Comparison of ENCODE assay signal across 20 mouse cellular contexts in the genomic region with DNA sequence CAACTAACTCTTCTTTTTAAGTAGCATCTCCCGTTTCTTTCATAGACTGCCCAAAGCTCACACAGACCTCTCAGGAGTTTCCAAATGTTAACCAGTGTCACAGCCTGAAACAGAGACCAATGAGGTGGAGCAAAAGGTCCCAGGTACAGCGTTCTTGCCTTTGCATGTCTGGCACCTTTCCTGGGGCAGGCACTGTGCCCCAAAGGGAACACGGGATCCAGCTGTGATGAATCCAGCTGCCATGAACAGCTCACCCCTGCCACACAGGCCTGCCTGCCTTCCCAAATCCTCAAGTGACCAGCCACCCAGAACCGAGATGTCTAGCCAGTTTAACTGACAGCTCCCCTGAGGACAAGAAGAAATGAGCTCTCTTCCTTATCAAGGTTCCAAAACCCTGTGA. TPM values are rescaled to one million over a fixed set of nuclear protein-coding genes. Genes with fewer than 3 reads are reported as not detected.
A peak's percentile ranks its signal among the peaks of the same experiment; 100 is the strongest.
DNase-seq lines count a peak whose midpoint lies in the region; ATAC-seq and TF ChIP-seq lines count a peak whose summit lies in the region.
"Had no signal": no experiment of that assay in that cellular context is flagged by ENCODE, and none has a peak within 500 bp of the region (broad histone marks: within the 10 kb centered on the region; RNA-seq: fewer than 3 reads in every experiment).

No protein-coding gene starts in this region.

- no peak for TF ChIP-seq CTCF in kidney, adult 2 months (conservative IDR thresholded peaks at IDR 0.05; ENCODE audit: insufficient read depth, insufficient read length, low read depth, low read length)

- peak; percentile 55 for DNase-seq in adrenal gland, postnatal 10 days
- no peak for DNase-seq in adrenal gland, postnatal 25 days
- no peak for DNase-seq in heart, embryonic 10.5 days (ENCODE audit: low spot score)
- peak; percentile 89 for DNase-seq in kidney, adult 2 months
- DNase-seq in kidney, postnatal 25 days, result peak; percentile 66 to 76
- DNase-seq in cerebellum, postnatal 14 days, result no peak
- no peak for DNase-seq in thymus, postnatal 10 days (ENCODE audit: low spot score in 2 of 2)
- DNase-seq: adrenal gland, adult 8-10 months; cerebellum, adult 9-11 months; embryo, embryonic 11 days; left cerebral cortex, postnatal 4 days; lung, adult 18-20 months; lung, postnatal 36 days; right cerebral cortex, postnatal 14 days; thymus, postnatal 25 days had no signal

- no peaks in the 10 kb centered on the region for H3K27me3 ChIP-seq in heart, embryonic 15.5 days
- H3K27me3 ChIP-seq in heart, embryonic 10.5 days (ENCODE audit: insufficient read depth, poor library complexity, severe bottlenecking), result no peaks in the 10 kb centered on the region
- no peaks in the 10 kb centered on the region for H3K27me3 ChIP-seq in kidney, adult 2 months (replicated peaks; ENCODE audit: control insufficient read depth, insufficient read depth, low read length)
- H3K27me3 ChIP-seq: embryonic facial prominence, embryonic 15.5 days; neural tube, embryonic 13.5 days had no signal

- WGBS in heart, embryonic 15.5 days, result 34% methylated on average over 4 of the region's 4 CpGs
- 32% methylated on average over 4 of the region's 4 CpGs for WGBS in heart, embryonic 10.5 days
- 24% methylated on average over 4 of the region's 4 CpGs for WGBS in kidney, adult 2 months

- no peak for ATAC-seq in heart, embryonic 15.5 days (replicated peaks; ENCODE audit: insufficient number of reproducible peaks, insufficient read depth, low FRiP score, low read depth)

- H3K9ac ChIP-seq in heart, embryonic 15.5 days, result no peak overlapping the region
- H3K9ac ChIP-seq: embryonic facial prominence, embryonic 15.5 days; neural tube, embryonic 13.5 days had no signal

- no peak overlapping the region for H3K4me2 ChIP-seq in heart, embryonic 15.5 days
- H3K4me2 ChIP-seq: embryonic facial prominence, embryonic 15.5 days; neural tube, embryonic 13.5 days had no signal

- H3K9me3 ChIP-seq in heart, embryonic 15.5 days (replicated peaks), result no peaks in the 10 kb centered on the region
- H3K9me3 ChIP-seq in heart, embryonic 10.5 days, result no peaks in the 10 kb centered on the region
- H3K9me3 ChIP-seq: embryonic facial prominence, embryonic 15.5 days; forebrain, embryonic 10.5 days; neural tube, embryonic 13.5 days had no signal

- no peaks in the 10 kb centered on the region for H3K36me3 ChIP-seq in heart, embryonic 15.5 days
- no peaks in the 10 kb centered on the region for H3K36me3 ChIP-seq in heart, embryonic 10.5 days
- H3K36me3 ChIP-seq in kidney, adult 2 months (ENCODE audit: control insufficient read depth, insufficient read depth, low read length), result no peaks in the 10 kb centered on the region
- H3K36me3 ChIP-seq: embryonic facial prominence, embryonic 15.5 days; forebrain, embryonic 10.5 days; neural tube, embryonic 13.5 days had no signal

- peaks cover 20% of the 10 kb centered on the region for H3K4me1 ChIP-seq in heart, embryonic 15.5 days (replicated peaks)
- H3K4me1 ChIP-seq in heart, embryonic 10.5 days, result peaks cover 14% of the 10 kb centered on the region; the same call in 1 of the 2 replicates
- peaks cover 60% of the 10 kb centered on the region for H3K4me1 ChIP-seq in kidney, adult 2 months (ENCODE audit: control insufficient read depth, insufficient read depth, low read length)
- H3K4me1 ChIP-seq: neural tube, embryonic 13.5 days had no signal

- no peak overlapping the region for H3K4me3 ChIP-seq in heart, embryonic 15.5 days
- no peak overlapping the region for H3K4me3 ChIP-seq in heart, embryonic 10.5 days
- no peak overlapping the region for H3K4me3 ChIP-seq in kidney, adult 2 months (ENCODE audit: insufficient read depth, low read depth, low read length)
- H3K4me3 ChIP-seq: embryonic facial prominence, embryonic 15.5 days; forebrain, embryonic 10.5 days; neural tube, embryonic 13.5 days had no signal

- no peak for TF ChIP-seq POLR2A in kidney, adult 2 months (IDR thresholded peaks at IDR 0.05; ENCODE audit: low read depth, low read length)

- 0 out of 2 replicates have a peak overlapping the region, but pooled peaks have one; percentile 12 for H3K27ac ChIP-seq in heart, embryonic 15.5 days
- no peak overlapping the region for H3K27ac ChIP-seq in heart, embryonic 10.5 days
- peak overlapping the region; percentile 64 for H3K27ac ChIP-seq in kidney, adult 2 months (ENCODE audit: insufficient read depth, low read depth, low read length)
- H3K27ac ChIP-seq: embryonic facial prominence, embryonic 15.5 days; forebrain, embryonic 10.5 days; neural tube, embryonic 13.5 days had no signal

RNA-seq across cellular contexts. Expression of a gene that starts 36.1 kb away (rescaled TPM):
- total RNA-seq in adrenal gland, postnatal 10 days (2021), result 10 to 100 TPM; 21.8 to 22.7 TPM
- total RNA-seq in adrenal gland, postnatal 25 days (2021), result 13.1 and 14.0 TPM in 2 replicates
- polyA plus RNA-seq in heart, embryonic 15.5 days (2015; fragmentation: Nextera tagmentation; extraction: Ambion mirVana), result 19.2 and 22.4 TPM in 2 replicates
- polyA plus RNA-seq in heart, embryonic 10.5 days (2016; fragmentation: Nextera tagmentation; extraction: Ambion mirVana), result 7.8 and 10.4 TPM in 2 replicates
- polyA plus RNA-seq in kidney, adult 2 months (2012; rRNA removed), result 69.0 and 78.8 TPM in 2 replicates
- total RNA-seq: MEL had no signal

Comparison
In these comparisons a context has a peak if more than half of its experiments do, and no peak if none do; other contexts are left out.
1. DNase-seq: peak in adrenal gland, postnatal 10 days (single experiment), kidney, adult 2 months (single experiment) and kidney, postnatal 25 days (2 of 2); none in adrenal gland, postnatal 25 days (single experiment), heart, embryonic 10.5 days (single experiment), cerebellum, postnatal 14 days (0 of 2) and thymus, postnatal 10 days (0 of 2).